Mouse (Mus musculus) WW6 (cell line): ENCODE results near the gene Ccnt2.
"Not testable (repeated sequence)": the region's sequence is repeated elsewhere in the genome, so short reads cannot be mapped to it uniquely, and the experiment has no call there.

Experiments used
- DNase-seq: peaks from one replicate; pipeline ENCODE4 v3.0.0-alpha.2; 2013; ENCODE audit warnings: low read depth, low spot score

Gene Ccnt2

DNA sequence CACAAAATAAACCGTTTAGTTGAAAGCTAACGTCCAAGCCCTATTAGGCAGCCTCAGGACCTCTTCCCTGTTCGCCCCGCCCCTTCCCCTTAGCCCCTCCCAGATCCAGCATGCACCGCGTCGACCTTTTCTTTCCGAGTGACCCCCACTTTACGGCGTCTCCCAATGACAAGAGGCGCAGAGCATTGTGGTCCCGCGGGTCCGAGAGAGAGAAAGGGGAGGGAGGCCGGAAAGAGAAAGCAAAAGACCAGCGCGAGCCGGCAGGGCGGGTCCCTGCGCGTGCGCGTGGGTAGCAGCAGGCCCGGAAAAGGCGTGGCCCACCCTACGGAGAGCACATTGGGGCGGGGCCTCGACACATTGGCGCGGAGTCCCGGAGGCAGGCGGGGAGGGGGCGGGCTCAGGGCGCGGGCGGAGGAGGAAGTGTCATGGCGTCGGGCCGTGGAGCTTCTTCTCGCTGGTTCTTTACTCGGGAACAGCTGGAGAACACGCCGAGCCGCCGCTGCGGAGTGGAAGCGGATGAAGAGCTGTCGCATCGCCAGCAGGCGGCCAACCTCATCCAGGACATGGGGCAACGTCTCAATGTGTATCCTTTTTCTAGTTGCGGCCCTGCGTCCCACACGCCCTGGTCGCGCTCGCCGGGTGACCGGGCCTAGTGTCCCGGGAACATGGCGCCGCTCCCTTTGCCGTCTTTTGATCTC lies at the start of gene Ccnt2:
TSS of gene Ccnt2 (plus strand) at position 362 of the 698 bp plus-strand sequence.
- peak; percentile 97 for DNase-seq

- no peak for DNase-seq
Measured at GRCm38 (mm10) chr1:127729096-127729495, 44.9 kb upstream of the Ccnt2 start, which contains the start of gene Acmsd. TSS of gene Acmsd (plus strand) at chr1:127729413.

DNA sequence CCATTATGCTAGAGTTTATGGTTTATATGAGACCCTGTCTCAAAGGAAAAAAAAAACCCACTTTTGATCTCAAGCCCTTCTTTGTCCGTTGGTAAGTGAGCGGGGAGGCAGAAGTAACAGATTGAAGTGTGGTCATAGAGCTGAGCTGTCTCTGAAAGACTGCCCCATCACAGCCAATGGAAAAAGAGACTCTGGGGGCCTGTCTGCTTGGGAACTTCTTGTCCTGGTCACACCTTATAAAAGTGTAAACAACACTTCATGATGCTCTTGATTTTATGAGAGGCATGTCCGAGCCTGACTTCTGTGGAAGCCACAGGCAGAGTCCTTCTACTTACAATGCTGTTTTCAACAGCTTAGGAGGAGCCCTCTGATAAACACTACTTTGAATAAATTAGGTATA lies 42.9 kb upstream of the Ccnt2 start:
- DNase-seq = no peak

DNA sequence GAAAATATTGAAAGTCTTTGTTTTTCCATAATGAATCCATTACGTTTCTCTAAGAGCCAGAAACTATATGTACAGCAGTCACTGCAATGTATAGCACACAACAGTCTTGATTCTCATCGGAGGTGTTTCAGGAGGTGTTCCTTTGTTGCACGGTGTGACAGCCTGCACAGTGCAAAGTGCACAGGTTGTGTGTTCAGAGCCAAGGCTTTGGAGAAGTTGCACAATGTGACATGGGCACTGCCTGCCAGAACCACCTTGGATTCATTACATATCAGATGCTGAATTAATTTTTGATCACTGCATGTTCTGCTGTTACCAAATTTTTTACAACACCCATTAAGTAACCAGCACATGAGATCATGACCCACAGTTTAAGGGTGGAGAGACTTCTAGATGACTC lies 41.5 kb upstream of the Ccnt2 start:
- no peak for DNase-seq

DNA sequence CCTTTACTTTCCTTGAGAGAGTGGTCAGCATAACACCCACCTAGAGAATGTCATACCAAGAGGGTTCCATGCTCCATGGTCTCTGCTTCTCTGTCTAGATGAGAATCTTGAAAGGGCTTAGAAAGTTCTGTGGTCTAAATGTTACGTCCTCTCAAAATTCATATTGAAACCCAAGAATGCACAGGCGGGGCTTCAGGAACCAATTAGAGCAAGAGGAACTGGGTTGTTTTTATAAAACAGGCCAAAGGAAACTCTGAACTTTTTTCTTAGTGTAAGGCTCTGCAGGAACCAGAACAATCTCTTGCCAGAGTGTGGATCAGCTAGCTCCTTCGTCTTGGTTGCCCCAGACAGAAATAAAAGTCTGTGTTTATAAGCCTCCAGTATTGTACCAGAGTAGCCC lies 41.1 kb upstream of the Ccnt2 start:
- no peak for DNase-seq

GRCm38 (mm10) chr1:127735356-127735755 lies 38.6 kb upstream of the Ccnt2 start:
- no peak for DNase-seq

DNA sequence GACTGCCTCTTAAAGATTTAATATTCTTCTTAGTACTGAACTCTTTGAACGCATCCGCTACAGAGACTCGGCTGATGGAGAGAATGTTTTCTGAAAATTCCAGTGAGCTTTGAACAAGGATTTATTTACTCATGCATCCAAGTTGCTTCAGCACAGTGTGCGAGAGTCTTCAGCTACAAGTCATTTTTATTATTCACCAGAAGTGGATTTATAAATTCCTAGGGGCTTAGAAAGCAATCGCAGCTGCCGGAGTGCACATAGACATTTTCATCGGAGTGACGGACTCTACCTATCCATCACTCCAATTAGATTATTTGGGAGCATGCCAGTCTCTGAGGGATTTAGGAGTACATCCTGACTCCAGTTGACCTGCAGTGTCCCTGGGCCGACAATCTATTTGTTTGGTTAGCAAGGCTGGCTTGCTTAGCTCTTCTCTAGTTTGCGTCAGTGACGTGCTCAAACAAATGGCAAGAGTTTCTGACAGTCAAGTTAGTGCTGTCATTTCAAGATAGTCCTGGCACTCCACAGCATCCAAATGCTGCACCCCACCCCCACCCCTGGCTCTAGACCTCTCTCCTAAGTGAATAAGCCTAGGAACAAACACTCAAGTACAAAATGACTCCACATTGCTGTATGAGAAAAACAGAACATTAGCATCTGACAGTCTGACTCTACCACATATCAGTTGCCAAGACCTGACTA lies 23.4 kb upstream of the Ccnt2 start:
- no peak for DNase-seq

GRCm38 (mm10) chr1:127755806-127756205 lies 18.2 kb upstream of the Ccnt2 start:
- DNase-seq = no peak

GRCm38 (mm10) chr1:127756331-127757163 lies 17.4 kb upstream of the Ccnt2 start:
- DNase-seq = no peak

- not testable (repeated sequence) for DNase-seq
Measured at GRCm38 (mm10) chr1:127757164-127757545, 16.8 kb upstream of the Ccnt2 start.

DNA sequence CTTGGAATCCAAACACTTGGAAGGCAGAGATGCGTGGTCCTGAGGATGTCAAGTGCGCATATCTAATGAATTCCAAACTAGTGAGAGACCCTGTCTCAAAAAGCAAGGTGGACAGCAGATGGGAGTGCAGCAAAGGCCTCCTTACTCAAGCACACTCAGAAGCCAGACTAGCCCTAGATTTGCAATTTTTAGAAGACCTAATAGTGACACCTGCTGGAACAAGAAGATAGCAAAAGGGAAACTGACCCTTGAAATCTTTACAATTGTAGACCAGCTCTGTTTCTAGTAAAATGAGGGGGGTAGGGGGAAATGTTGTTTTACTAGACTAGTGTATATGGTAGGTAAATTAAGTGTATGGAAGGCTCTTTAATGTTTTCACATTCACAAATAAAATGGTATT lies 8.5 kb upstream of the Ccnt2 start:
- DNase-seq = no peak

DNA sequence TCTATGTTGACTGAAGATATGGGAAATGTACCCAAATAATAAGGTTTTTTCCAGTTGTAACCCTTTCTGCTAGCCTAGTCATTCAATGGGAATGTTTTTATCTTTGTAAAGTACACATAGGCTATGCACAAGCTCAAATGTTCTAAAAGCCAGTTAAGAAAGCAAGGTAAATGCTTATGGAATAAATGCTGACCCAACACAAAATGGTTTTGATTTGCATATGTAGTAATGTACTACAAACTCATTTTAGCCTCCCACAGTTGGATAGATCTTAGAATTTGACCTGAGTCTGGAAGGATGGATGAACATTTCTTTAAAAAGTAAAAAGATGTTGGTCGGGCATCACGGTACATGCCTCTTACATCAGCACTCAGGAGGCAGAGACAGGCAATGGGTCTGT lies 7.2 kb upstream of the Ccnt2 start:
- DNase-seq = no peak

DNA sequence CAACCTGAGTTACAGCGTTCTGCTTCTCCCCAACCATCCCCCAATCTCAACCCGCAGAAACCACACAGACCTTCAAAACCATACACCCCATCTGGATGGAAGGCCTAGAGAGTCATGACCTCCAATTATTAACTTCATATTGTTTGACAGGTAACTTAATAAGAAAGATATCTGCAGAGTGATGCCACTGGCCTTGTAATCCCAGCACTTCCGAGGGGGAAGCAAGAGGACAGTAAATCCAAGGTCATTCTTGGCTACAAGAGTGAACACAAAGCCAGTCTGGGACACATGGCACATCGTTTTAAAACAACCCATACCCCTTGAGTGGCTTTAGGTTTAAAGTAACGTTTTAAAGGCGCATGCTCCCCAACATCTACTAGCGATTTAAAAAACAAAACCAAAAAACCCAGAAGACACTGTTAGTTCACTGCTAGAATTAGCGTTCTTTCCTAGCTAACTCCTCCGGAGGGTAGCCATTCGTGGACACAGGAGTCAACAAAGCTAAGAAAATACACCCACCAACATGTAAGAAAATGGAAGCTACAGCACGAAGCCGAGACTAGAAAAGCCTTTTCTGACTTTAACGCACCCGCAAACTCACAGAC lies 664 bp upstream of the Ccnt2 start:
- no peak for DNase-seq

DNA sequence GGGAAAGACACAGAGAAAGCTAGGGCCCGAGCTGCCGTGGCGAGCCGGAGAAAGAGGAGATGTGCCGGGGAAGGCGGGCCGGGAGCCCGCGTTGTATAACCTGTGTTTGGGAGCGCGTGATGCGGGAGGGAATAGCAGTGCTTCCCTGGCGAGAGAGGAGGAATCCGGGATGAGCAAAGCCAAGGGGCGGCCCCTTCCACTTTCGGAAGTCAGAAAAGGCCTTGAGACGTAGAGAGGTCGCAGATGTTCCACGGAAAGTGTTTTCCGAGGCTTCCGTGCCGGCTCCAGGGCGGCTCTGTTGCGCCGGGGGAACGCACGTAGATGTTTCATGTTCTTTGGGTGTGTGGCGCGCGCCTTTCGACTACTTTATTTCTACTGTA lies 527 bp downstream of the Ccnt2 start:
- DNase-seq = no peak

DNA sequence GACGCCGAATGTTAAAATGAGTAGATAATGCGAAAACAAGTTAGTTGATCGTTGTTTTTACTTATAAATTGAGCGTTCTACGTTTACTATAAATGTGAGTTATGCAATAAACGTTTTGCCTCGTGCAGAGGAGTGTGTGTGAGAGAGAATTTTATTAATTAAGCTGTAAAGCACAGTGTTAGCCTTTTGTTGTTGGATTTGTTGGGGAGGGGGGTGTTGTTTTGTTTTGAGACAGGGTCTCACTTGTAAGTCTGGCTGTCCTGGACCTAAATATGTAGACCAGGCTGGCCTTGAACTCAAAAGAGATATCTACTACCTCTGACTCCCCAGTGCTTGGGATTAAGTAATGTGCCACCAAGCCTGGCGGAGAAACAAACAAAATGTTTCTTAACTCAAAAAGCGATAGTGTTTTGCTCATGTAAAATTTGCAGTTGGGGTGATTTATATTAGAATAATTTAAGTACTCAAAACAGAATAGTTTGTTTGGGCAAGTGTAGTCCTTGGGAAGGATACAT lies 1.3 kb downstream of the Ccnt2 start:
- DNase-seq = no peak

- no peak for DNase-seq
Measured at GRCm38 (mm10) chr1:127776246-127776645, 2.3 kb downstream of the Ccnt2 start.

DNA sequence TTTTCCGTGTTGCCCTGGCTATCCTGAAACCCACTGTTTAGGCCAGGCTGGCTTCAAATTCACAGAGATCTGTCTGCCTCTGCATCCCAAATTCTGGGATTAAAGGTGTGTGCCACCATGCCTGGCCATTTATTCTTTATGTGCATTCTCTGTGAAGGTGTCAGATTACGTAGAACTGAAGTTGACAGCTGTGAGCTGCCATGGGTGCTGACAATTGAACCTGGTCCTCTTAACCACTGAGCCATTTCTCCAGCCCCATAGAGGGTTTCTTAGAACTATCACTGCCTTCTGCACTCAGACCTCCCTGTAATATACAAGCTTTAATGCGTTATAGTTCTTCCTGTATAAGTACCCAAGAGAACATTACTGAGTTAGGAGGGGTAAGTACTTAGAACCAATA lies 4.6 kb downstream of the Ccnt2 start:
- no peak for DNase-seq

DNA sequence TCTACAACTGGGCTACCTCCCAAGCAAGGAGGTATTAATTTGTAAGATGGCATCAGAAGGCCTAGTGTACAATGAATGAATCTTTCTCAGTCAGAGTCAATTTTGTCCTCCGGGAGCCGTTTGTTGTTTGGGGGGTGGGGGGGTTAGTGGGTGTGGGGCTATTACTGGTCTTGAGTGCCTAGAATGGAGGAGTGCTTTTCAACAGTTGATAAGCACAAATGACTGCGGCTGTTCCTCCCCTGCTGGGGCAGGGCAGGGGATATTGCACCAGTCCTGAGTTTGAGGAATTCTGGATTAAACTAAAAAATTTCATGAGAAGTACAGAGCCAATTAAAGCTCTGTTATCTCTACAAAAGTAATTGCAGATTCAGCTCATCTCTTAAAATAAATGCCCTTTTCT lies 6.2 kb downstream of the Ccnt2 start:
- DNase-seq = no peak

- no peak for DNase-seq
Measured at GRCm38 (mm10) chr1:127780849-127781248, 6.9 kb downstream of the Ccnt2 start.

DNA sequence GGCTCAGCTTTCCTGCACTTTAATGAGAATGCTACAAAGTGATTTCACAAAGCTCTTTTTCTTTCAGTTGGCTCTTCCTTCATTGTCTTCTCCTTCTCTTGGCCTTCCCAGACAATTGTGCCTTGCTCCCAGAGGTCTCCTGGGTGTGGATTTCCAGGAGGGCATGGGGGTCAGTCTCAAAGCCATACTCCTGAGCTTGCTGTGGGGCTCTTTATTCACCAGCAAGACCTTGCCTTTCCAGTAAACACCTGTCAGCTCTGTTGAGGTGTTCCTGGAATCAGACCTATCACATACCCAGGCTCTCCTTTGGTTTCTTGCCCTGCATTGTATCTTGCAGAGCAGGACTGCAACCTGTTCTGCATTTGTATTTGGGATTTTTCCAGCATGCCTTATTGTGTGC lies 9.9 kb downstream of the Ccnt2 start:
- no peak for DNase-seq

DNA sequence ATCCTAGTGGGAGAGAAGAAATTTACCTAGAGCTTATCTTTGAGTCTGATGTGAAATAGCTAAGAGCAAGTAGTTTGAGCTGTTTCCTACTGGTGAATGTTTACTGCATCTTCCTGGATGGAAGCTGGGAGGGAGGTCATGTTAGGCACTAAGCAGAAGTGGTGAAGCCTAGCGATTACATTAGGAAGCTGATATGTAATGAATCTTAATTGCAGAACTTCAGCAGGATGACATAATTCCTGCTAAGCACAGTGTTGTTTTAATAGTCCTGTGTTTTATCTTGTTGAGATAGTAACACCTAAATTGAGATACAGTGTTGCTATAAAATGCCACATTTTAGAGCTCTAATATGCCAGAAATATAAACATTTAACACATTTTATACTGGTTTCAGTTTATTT lies 11.9 kb downstream of the Ccnt2 start:
- DNase-seq = no peak

DNA sequence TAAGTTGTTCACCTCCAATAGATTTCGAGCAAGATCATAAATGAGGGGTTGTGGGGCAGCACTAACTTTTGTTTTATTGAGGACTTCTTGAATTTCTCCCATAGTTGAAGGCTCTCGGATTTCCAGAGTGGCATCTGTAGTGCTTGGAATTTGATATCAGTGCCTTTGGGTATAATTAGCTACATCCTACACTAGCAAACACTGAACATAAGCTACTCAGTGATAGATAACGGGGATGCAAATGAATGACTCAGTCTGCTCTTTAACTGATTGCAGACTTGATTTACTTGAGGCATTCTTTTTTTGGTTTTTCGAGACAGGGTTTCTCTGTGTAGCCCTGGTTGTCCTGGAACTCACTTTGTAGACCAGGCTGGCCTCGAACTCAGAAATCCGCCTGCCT lies 15.0 kb downstream of the Ccnt2 start:
- no peak for DNase-seq
